Mouse (Mus musculus) myocyte (in vitro differentiated cells): Measurements from ENCODE around the gene Hsf5.

Source experiments
- CEBPB ChIP-seq: IDR thresholded peaks from 2 replicates; pipeline ENCODE4 v1.6.1; 2011; ENCODE audit warnings: mild to moderate bottlenecking, moderate library complexity; ENCODE audit not compliant: poor library complexity, insufficient read depth, severe bottlenecking
- E2F4 ChIP-seq: IDR thresholded peaks from one replicate; pipeline ENCODE4 v1.6.1; 2011; ENCODE audit warnings: mild to moderate bottlenecking, control low read depth, moderate library complexity; ENCODE audit not compliant: insufficient read depth
- MAX ChIP-seq: IDR thresholded peaks from one replicate; pipeline ENCODE4 v1.6.1; 2011; ENCODE audit warnings: low read depth, mild to moderate bottlenecking, control low read depth
- MYOD1 ChIP-seq, 3 experiments: IDR thresholded peaks; one replicate each; pipeline ENCODE4 v1.6.1; 2011; ENCODE audit warnings: control low read depth in 2 of 3, low read depth in 2 of 3, mild to moderate bottlenecking in 2 of 3, moderate library complexity in 1 of 3; ENCODE audit not compliant: insufficient read length in 2 of 3, control insufficient read depth in 1 of 3
- POLR2A ChIP-seq: IDR thresholded peaks from one replicate; pipeline ENCODE4 v1.6.1; 2011; ENCODE audit warnings: low read depth, mild to moderate bottlenecking, control low read depth, moderate library complexity; ENCODE audit not compliant: insufficient read length
- POLR2AphosphoS2 ChIP-seq: IDR thresholded peaks from one replicate; pipeline ENCODE4 v1.6.1; 2011; ENCODE audit warnings: low read depth, control low read depth; ENCODE audit not compliant: insufficient read length
- TCF3 ChIP-seq: IDR thresholded peaks from one replicate; pipeline ENCODE4 v1.6.1; 2011; ENCODE audit warnings: low read depth, control low read depth; ENCODE audit not compliant: insufficient read length
- USF1 ChIP-seq: IDR thresholded peaks from one replicate; pipeline ENCODE4 v1.6.1; 2011; ENCODE audit warnings: low read depth, mild to moderate bottlenecking, control low read depth, moderate library complexity

DNA sequence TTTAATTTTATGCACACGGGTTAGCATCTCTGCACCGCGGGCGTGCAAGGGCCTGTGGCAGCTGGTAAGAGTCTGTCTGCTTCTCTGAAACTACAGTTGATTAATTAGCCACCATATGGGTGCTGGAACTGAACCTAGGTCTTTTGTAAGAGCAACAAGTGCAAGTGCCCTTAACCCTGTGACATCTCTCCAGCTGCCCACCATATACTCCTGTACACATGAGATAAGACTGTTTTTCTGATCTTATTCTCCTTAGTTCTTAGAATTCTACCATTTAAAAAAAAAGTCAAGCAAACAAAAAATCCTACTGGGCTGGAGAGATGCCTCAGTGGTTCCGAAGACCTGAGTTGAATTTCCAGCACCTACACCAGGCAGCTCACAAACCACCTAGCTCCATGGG lies 86.7 kb downstream of the Hsf5 start:
- TF ChIP-seq POLR2A: no peak
- TF ChIP-seq MAX: no peak
- no peak for TF ChIP-seq USF1
- TF ChIP-seq E2F4: no peak
- TF ChIP-seq POLR2AphosphoS2: no peak
- no peak for TF ChIP-seq TCF3
- TF ChIP-seq MYOD1 (IDR thresholded peaks at IDR 0.05; ENCODE audit: control insufficient read depth in 1 of 3, insufficient read length in 2 of 3, low read depth in 2 of 3): no peak
- no peak for TF ChIP-seq CEBPB
